Mouse (Mus musculus): ENCODE measurements at regions not wholly inside any gene's neighbourhood (a gene's known extent, or its start where the extent isn't known, plus 50 kb on each side); places are given as distances from the start of the nearest gene placed in this dataset.
"Not testable (repeated sequence)": the region's sequence is repeated elsewhere in the genome, so short reads cannot be mapped to it uniquely, and the experiment has no call there.

DNA sequence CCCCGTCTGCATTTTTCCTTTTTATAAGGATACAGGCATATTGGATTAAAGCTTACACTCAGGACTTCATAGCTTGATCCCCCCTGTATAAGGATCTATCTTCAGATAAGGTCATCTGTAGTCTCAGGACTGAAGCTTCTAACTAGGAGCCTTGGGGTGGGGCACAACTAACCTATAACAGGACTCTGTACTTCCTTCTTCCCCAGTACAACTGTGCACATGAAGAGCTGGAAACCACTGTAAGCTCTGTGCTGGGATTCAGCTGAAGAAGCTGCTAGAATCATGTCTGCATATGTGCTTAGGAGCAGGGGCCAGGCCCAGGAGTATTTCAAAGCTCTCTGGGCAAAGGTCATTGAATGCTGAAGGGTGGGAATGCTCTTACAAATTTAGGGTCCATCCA, 137.9 kb downstream of the Tcp10c start:
- DNase-seq = not testable (repeated sequence)

DNA sequence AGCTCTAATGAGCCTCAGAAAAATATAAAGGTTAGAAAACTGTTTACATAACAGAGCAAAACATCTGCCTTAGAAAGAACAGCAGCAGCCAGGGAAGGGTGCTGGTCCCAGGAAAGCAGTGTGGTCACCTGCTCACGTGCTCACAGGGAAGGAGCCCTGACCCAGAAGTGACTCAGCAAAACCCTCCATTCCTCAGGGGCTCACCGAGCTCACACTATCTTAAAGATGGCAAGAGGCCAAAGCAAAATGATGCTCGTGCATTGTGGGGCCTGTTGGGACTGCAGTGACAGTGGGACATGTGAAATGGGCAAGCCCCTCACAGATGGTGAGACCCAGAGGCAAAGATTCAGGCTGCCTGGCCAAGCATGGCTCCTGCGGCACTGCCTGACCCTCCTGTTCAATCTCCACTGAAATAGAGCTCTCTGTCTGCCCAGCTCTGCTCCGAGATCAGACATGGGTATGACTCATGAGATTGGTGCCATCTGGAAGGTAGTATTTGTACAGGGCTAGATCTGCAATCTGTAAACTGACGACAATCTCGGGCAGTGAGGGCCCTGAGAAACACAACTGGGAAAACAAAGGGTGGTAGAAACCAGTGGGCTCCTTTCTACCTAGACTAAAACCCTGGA, 138.4 kb downstream of the Tcp10c start:
- DNase-seq = peak; percentile 53

DNA sequence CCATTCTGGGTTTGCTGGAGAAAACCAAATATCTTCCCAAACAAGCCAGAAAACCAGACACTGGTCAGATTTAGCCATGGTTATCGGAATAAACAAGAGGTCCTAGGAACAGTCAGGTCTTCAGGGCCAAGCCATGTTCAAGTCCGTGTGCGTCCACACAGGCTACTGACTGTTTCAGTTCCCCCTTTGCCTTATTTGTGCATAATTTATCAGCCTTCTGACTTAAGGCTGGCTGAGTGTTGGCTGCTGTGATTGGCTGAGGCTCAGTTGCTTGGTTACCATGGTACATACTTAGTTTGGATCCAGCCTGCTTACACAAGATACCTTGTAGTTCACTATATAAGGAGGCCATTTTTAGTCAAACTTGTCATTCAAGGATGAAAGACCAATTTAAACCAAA, 139.5 kb downstream of the Tcp10c start:
- DNase-seq = not testable (repeated sequence)

DNA sequence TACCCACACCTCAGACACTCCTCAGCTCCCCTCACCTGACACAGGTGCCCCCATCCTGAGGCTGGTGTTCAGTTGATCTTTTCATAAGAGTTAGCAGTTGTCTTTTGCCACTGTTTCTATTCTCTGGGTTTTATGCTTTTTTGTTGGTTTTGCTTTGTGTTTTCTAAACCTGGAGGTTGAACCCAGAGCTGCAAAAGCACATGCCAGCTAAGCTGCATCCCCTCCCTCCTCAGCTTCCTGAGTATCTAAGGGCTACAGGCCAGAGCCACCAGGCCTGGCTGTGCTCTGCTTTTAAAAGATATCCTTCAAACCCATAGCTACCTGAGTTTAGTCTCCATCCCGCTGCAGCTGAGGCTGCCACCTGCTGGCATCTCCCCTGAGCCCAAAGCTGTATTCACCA, 140.1 kb downstream of the Tcp10c start:
- not testable (repeated sequence) for DNase-seq

DNA sequence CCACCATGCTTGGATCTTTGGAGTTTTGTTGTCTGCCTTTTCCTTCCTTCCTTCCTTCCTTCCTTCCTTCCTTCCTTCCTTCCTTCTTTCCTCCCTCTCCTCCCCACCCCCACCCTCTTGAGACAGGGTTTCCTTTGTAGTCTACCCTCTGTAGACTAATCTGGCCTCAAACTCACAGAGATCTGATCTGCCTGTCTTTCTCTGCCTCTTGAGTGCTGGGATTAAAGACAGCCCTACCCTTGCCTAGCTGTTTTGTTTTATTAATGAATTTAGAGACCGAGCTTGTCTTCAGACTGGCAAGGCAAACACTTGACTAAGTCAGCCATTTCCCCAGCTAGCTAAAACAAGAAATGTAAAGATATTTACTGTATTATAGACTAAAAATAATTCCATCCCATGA, 150.0 kb downstream of the Tcp10c start:
- not testable (repeated sequence) for DNase-seq

DNA sequence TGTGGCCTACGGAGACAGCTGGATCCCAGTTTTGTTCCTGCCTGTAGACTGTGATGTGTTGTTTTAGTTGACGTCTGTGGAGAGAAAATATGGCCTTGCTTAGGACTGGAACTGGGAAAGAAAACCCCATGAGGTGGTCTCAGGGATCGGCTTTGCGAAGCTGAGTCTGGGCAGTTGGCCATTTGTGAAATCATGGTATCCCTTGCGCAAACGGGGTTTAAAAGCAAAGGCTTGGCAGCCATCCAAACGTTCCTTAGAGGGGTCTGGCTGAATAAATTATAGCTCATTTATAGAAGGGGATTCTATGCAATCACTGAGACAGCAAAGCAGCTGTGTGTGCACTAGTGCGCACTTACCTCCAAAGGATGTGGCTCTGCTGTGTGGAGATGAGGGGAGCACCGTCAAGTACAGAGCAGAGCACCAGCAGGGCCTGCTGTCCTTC, 150.5 kb downstream of the Tcp10c start:
- DNase-seq = not testable (repeated sequence)

DNA sequence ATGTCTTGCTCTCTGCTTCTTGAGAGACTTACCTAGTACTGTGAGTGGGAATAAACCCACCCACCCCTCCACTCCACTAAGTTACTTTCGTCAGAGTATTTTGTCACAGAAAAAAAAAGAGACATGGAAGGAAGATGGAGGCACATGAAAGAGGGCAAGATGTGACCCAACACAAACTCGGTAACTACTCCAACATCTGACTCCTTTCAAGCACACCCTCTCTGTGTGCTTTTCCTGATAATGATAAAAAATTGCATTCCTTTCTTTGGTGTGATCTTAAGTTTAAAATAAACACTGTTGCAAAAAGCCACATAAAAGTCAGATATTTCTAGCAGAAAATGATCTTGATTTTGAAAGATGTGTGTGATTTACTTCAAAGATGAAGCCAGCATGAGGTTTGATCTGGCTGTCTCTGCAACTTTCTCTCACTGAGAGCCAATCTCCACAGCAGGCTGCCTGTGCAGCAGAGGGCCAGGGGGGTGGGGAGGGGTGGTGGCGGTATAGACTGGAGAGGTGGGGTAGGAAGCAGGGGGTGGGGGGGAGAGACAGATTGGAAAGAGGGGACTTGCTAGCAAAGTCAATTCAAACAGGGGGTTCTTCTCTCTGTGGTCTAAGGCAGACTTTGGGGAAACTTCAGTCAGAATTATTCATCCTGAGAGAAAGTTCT, 153.2 kb downstream of the Tcp10c start:
- not testable (repeated sequence) for DNase-seq

DNA sequence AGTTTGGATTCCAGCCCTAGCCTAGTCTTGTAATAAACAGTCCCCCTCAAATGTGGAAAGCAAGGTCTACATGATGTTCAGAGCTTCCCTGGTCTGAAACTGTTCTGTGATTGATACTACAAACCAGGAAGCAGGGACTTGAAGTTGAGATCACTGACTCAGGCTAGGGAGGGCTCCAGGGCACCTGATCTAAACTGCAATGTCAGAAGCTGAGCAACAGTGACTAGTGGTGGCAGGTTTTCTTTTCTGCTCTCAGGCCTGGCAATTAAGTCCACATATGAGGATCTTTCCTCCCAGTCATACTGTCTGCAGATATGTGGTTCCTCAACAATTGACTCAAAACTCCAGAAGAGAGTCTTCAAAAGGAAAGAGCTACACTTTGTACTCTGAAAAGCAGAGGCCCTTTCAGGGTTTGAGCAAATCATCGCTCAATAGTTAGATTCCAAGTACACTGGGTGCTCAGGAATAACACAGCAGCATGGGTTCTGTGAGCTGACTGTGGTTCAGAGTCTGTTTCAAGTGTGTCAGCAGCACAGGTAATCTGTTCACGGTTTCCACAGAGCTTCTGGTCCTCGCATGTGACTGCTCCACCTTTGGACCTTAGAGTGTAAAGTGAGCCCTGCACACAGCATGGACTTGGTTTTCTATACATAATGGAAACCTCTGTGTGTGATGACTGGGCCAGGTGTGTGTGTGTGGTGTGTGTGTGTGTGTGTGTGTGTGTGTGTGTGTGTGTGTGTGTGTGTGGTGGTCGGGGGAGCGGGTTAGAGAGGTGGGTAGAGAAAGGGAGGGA, 165.2 kb downstream of the Tcp10c start:
- DNase-seq = not testable (repeated sequence)

DNA sequence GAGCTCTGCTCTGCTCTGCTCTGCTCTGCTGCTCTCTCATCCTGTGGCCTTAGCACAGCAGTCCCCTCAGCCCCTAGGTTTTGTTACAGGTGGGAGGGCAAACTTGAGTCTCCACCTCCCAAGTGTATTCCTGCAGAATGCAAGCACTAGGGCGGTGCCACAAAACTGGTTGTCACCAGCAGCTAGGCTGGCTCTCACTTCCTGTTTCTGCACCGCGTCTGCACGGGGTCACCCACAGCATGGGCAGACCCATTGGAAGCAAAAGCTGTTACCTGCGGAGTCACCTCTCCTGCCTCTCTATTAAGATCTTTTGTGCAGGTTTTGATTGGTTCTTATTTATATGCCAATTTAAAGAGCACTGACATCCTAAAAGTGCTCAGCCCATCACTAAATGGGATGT, 178.2 kb downstream of the Tcp10c start:
- not testable (repeated sequence) for DNase-seq

DNA sequence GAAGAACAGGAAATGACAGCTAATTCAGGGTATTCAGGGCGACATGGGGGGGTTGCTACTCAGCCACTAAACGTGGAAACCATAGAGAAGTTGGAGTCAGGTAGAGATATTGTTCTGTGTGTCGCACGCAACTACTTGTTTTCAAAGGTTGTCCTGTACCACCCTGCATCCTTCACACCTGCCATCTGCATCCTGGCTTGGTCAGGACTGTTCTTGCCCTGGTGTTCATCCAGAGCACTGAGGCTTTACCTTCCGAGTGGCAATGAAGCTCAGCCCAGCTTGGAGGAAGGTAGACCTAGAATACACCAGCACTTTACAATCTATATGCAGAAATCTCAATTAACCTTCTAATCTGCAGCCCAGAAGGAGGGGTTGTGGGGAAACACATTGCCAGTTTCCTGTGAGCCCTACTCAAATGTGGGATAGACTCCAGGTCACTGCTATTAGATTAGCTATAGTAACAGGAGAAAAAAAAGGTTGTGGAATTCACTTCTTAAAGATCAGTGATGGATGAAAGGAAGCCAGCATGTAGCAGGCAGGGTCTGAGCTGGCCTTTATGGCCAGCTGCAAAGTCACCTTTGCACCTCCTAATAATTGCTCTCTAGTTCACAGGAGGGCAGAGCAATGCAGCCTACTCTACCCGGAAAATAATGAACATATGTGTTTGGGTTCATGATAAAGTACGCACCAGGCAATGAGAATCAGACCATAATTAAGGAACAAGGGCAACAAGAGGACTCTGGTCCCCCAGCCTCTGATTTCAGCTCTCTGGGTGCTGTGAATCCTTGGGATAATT, 186.3 kb downstream of the Tcp10c start:
- no peak for DNase-seq

DNA sequence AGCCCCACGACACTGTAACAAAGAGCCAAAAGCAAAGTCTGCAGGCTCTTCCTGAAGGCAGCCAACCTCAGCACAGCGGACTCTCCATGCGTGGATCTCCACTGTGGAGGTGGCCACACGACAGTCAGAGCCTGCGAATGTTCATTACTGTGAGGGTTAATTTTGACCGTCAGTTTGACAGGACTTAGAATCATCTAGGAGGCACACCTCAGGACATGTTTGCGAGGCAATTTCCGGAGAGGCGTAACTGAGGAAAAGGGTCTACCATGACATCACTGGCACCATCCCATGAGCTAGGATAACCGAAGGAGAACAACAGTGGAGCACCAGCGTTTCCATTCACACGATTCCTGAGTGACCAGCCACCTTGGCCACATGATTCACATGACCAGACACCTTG, 186.9 kb downstream of the Tcp10c start:
- DNase-seq = no peak

DNA sequence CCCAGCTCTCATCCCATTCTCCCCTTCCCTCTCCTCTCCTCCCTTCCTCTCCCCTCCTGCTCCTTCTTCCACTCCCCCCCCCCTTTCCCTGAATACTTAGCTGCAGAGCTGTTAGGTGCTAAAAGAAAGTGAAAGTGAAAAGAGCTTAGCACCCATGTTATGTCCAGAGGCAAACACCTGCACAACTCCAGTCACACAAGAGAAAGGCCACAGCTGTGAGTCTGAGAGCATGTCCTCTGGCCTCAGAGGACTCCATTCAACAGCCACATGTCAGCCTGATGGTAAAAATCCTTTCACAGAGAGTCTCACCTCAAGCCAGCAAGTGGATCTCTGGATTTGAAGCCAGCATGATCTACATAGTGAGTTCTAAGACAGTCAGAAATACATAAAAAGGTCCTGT, 187.9 kb downstream of the Tcp10c start:
- DNase-seq = no peak

DNA sequence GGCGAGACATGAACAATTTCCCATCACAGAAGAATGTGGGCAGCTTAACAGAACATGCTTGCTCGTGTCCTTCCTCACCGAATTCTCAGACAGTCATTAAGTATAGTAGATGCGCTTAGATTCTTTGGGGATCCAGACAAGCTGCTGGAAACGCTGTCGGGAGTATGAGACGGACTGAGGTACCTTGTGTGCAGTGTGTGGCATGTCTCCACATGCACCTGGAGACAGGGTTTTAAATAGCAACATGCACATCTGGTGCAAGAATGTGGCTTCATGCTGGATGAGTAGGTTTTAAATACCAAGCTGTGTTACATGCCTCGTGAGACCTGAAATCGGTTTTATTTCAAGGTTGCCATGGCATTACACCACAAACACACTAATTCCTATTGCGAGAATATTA, 188.5 kb downstream of the Tcp10c start:
- no peak for DNase-seq

DNA sequence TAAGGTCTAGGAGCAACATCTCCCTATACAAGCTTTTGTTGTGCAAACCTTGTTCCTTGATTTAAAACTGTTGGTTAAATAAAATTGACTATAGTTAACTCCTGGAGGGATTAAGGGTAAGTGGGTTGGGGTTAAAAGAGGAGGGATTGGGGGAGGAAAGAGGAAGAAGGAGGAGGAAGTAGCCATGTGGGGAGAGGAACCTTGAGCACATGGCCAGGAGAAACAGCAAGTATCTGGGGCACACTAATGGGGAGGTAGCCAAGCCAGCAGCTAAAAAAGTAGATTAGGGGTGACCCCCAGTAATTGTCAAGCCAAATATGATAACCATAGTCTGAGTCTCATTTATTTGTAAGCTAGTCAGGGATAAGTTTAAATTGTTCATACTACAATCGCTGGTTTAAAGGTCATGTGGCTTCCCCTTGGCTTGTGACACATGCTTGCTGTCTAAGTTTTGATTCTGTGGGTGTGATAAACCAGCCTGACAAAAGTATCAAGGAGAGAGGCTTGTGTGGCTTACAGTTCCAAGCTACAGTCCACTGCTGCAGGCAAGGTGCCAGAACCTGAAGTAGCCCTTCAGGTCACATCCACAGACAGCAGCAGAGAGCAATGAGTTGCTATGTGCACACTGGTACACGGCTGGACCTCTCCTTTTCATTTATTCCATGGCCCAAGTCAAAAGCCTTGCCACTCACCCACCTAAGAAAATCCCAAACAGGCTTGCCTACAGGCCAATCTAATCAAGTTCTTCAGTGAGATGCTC, 189.8 kb downstream of the Tcp10c start:
- DNase-seq = no peak

DNA sequence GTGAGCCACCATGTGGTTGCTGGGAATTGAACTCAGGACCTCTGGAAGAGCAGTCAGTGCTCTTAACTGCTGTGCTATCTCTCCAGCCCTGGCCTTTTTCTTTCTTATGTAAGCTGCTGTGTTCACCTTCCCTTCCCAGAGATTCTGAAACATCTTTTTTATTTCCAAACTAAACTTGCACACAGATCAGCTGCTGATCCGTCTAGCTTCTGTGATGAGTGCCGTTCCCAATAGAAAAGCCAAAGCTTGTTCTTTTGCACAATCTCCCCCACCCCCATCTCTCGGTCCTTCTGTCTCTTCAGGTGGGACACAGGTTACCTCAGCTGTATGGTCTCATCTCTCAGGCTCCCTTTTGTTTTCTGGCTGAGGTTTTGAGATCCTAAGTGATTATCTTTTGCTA, 191.9 kb downstream of the Tcp10c start:
- DNase-seq = no peak

DNA sequence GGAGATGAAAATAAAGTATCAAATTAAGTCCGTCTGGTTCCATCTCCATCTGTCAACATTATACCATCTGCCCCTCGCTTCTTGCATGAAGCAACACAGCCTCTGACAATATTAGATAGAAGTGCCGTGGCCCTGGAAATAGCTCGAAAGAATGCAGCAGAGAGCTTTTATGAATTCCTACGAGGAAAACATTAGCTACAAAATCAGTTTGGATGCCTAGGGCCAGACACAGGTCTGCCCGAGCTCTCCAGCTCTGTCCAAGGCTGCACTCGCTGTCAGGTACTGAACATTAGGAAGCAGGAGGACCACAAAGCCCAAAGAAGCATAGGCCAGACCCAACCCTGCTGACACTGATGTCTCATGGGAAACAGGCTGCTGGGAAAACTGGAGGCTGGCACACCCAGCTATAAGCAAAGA, 192.3 kb downstream of the Tcp10c start:
- DNase-seq = no peak

DNA sequence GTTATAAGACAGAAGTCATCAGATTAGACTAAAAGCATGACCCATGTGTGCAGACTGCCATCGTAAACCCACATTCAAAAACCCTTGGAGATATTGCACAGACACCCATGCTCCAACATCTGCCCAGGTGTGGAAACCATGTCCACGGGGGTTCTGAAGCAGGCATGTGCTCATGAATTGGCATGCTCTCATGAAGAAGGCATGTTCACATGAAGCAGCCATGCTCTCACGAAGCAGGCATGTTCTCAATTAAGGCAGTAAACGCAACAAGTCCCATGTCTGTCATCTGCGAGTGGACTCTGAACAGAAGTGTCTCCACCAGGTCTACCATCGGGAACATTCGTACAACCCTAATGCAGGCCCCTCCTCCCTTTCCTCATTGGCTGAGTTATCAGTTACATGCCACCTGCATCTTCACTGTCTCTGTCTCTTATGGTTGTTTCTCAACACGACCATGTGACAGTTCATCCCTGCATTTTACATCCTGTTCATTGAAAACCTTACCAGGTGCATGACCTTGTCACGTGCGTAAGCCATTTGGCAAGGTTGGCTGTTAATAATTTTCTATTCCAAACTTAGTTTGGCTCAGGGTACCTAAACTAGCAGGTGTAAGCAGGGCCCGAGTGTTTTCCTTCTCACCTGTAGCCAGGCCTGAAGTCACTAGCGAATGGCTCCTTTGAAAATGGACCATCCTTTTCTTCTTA, 193.4 kb downstream of the Tcp10c start:
- no peak for DNase-seq

DNA sequence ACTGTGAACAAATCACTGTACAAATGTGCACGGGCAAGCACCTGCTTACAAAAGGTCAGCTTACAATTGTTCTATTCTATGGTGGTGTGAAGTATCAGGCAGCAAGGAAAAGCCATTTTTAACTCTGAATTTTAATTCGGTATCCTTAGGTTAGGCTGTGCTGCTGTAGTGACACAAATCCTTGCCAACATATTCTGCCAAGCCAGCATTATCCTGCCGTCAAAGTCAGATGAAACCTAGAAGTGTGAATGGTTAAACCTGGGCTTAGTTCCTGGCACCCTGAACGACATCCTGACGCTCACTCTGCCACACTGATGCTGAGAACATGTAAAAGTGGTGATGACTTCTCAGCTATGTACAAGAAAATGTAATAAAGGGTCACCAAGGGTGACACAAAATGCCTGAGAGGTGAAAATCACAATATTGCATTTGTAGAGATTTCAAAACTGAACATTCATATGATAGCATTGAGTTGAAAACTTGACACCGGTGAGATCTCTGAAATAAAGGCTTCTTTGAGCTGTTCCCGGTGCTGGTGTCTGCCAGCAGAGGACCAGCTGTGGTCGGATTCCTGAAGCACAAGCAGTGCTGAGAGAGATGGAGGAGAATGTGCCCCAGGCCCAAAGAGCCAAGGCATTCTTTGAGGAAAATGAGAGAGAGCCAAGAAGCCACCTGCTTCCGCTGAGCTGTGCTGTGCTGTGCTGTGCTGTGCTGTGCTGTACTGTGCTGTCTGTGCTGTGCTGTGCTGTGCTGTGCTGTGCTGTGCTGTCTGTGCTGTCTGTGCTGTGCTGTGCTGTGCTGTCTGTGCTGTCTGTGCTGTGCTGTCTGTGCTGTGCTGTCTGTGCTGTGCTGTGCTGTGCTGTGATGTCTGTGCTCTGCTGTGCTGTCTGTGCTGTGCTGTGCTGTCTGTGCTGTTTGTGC, 195.9 kb downstream of the Tcp10c start:
- DNase-seq = no peak

DNA sequence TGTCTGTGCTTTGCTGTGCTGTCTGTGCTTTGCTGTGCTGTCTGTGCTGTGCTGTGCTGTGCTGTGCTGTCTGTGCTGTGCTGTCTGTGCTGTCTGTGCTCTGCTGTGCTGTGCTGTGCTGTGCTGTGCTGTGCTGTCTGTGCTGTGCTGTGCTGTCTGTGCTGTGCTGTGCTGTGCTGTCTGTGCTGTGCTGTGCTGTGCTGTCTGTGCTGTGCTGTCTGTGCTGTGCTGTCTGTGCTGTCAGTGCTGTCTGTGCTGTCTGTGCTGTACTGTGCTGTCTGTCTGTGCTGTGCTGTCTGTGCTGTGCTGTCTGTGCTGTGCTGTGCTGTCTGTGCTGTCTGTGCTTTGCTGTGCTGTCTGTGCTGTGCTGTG, 196.5 kb downstream of the Tcp10c start:
- not testable (repeated sequence) for DNase-seq
